Mouse (Mus musculus) CD4-positive, CD25-positive, alpha-beta regulatory T cell, adult 4 months (primary cell): ENCODE measurements around the gene Gm6367. TPM values are rescaled to one million over a fixed set of nuclear protein-coding genes. Genes with fewer than 3 reads are reported as not detected.
"Not testable (repeated sequence)": the region's sequence is repeated elsewhere in the genome, so short reads cannot be mapped to it uniquely, and the experiment has no call there.

Source experiments
- ATAC-seq: one replicate; pipeline ENCODE4 v1.8.0; 2017
- polyA plus RNA-seq, 2 experiments: library from polyadenylated mRNA; unstranded; fragments of 100-300 nt; shearing (Covaris generic); gene quantifications; one replicate each; pipeline ENCODE4 v1.2.1; 2017

The Gm6367 gene
- not detected for polyA plus RNA-seq

- ATAC-seq = not testable (repeated sequence)
These were observed at the start of gene Gm6367 for GRCm38 (mm10) chr5:94988326-94988725. Gene Gm6367 (plus strand): TSS chr5:94988626.

Other genes with a start within 250 kb of the Gm6367 start
- not detected for gene Gm3183, start 123.2 kb upstream of the Gm6367 start, polyA plus RNA-seq
- not detected for gene Gm7942, start 118.3 kb downstream of the Gm6367 start, polyA plus RNA-seq
- under 1 TPM in 1 of 2 experiments, not detected in 1; 0.75 TPM for gene Gm16513, start 194.0 kb downstream of the Gm6367 start, polyA plus RNA-seq